Mouse (Mus musculus) MEL (cell line): ENCODE data around the gene Lrrn4cl.

Experiments
- CHD2 ChIP-seq: IDR thresholded peaks from 2 replicates; pipeline ENCODE4 v1.6.1; 2011; ENCODE audit warnings: low read length, improper control_type of control experiment
- CTCF ChIP-seq, 3 experiments: IDR thresholded peaks in 2 of 3; conservative IDR thresholded peaks in 1 of 3; 2 replicates each; pipeline ENCODE4 v1.5.1; 2011 to 2012; ENCODE audit warnings: low read length in 3 of 3, low read depth in 2 of 3, mild to moderate bottlenecking in 2 of 3, improper control_type of control experiment in 1 of 3, inconsistent platforms in 1 of 3, mixed read lengths in 1 of 3, moderate library complexity in 1 of 3; ENCODE audit not compliant: control insufficient read depth in 1 of 3, insufficient read depth in 1 of 3, poor library complexity in 1 of 3, severe bottlenecking in 1 of 3
- EP300 ChIP-seq, 2 experiments: IDR thresholded peaks; 2 replicates each; pipeline ENCODE4 v1.6.1; 2011; ENCODE audit warnings: improper control_type of control experiment in 2 of 2, low read length in 2 of 2, low read depth in 1 of 2, mild to moderate bottlenecking in 1 of 2
- JUND ChIP-seq: IDR thresholded peaks from 2 replicates; pipeline ENCODE4 v1.6.1; 2011; ENCODE audit warnings: low read depth, mild to moderate bottlenecking, improper control_type of control experiment, low read length
- NRF1 ChIP-seq: IDR thresholded peaks from 2 replicates; pipeline ENCODE4 v1.6.1; 2014; ENCODE audit warnings: low read depth, mild to moderate bottlenecking, inconsistent platforms, low read length, improper control_type of control experiment, moderate library complexity; ENCODE audit not compliant: poor library complexity, insufficient read depth, severe bottlenecking
- POLR2A ChIP-seq, 2 experiments: IDR thresholded peaks; 2 replicates each; pipeline ENCODE4 v1.6.1; 2011 to 2012; ENCODE audit warnings: low read length in 2 of 2, mild to moderate bottlenecking in 2 of 2, control low read depth in 1 of 2, improper control_type of control experiment in 1 of 2, low read depth in 1 of 2, moderate library complexity in 1 of 2; ENCODE audit not compliant: control insufficient read depth in 1 of 2, insufficient read depth in 1 of 2, poor library complexity in 1 of 2
- TCF12 ChIP-seq: IDR thresholded peaks from 2 replicates; pipeline ENCODE4 v1.6.1; 2014; ENCODE audit warnings: low read depth, mild to moderate bottlenecking, inconsistent platforms, low read length, improper control_type of control experiment, moderate library complexity
- UBTF ChIP-seq: IDR thresholded peaks from 2 replicates; pipeline ENCODE4 v1.6.1; 2012; ENCODE audit warnings: low read depth, mild to moderate bottlenecking, inconsistent platforms, low read length, improper control_type of control experiment, moderate library complexity, borderline replicate concordance; ENCODE audit not compliant: insufficient read depth
- ZKSCAN1 ChIP-seq: IDR thresholded peaks from 2 replicates; pipeline ENCODE4 v1.6.1; 2012; ENCODE audit warnings: low read depth, mild to moderate bottlenecking, inconsistent platforms, low read length, improper control_type of control experiment, moderate library complexity

GRCm38 (mm10) chr19:8895397-8895960 is 44.9 kb downstream of the Lrrn4cl start:
- TF ChIP-seq CTCF (IDR thresholded peaks at IDR 0.05 in 2 of 3, conservative IDR thresholded peaks at IDR 0.05 in 1 of 3; ENCODE audit: control insufficient read depth in 1 of 3, insufficient read depth in 1 of 3, low read depth in 2 of 3, low read length in 3 of 3, poor library complexity in 1 of 3, severe bottlenecking in 1 of 3) (no peak), CHD2 (no peak), TCF12 (no peak), JUND (no peak), ZKSCAN1 (no peak), POLR2A (IDR thresholded peaks at IDR 0.05; ENCODE audit: control insufficient read depth in 1 of 2, insufficient read depth in 1 of 2, low read depth in 1 of 2, low read length in 2 of 2, poor library complexity in 1 of 2) (no peak), EP300 (IDR thresholded peaks at IDR 0.05; ENCODE audit: low read depth in 1 of 2, low read length in 2 of 2) (no peak), NRF1 (no peak), UBTF (no peak)
